Mouse (Mus musculus): ENCODE data around the gene Stat2.
"Not testable (repeated sequence)": the region's sequence is repeated elsewhere in the genome, so short reads cannot be mapped to it uniquely, and the experiment has no call there.

The Stat2 gene

GRCm38 (mm10) chr10:128297221-128297620 lies 26.9 kb downstream of the Stat2 start:
- peak in 1 of 2 experiments; percentile 81 for DNase-seq (ENCODE audit: inconsistent age in 2 of 2, low spot score in 1 of 2)

GRCm38 (mm10) chr10:128297622-128298021 lies 27.3 kb downstream of the Stat2 start:
- peak in 1 of 2 experiments; percentile 70 for DNase-seq (ENCODE audit: inconsistent age in 2 of 2, low spot score in 1 of 2)

- peak in 1 of 2 experiments; percentile 64 for DNase-seq (ENCODE audit: inconsistent age in 2 of 2, low spot score in 1 of 2)
Measured at GRCm38 (mm10) chr10:128298243-128298642, 27.9 kb downstream of the Stat2 start.

- no peak for DNase-seq (ENCODE audit: inconsistent age in 2 of 2, low spot score in 1 of 2)
Measured at GRCm38 (mm10) chr10:128298702-128299171, 28.4 kb downstream of the Stat2 start, which contains the start of gene Il23a. Il23a (minus strand) TSS chr10:128298752.

GRCm38 (mm10) chr10:128302357-128302756 lies 32.0 kb downstream of the Stat2 start:
- DNase-seq (ENCODE audit: inconsistent age in 2 of 2, low spot score in 1 of 2) = no peak

GRCm38 (mm10) chr10:128302785-128303125 lies 32.4 kb downstream of the Stat2 start:
- DNase-seq (ENCODE audit: inconsistent age in 2 of 2, low spot score in 1 of 2) = no peak

GRCm38 (mm10) chr10:128303126-128304021 lies 33.0 kb downstream of the Stat2 start, which contains the start of gene Pan2:
Pan2 (plus strand) TSS chr10:128303335.
- peak; percentile 99 to 100 for DNase-seq (ENCODE audit: inconsistent age in 2 of 2, low spot score in 1 of 2)

- DNase-seq (ENCODE audit: inconsistent age in 2 of 2, low spot score in 1 of 2) = no peak
Measured at GRCm38 (mm10) chr10:128309654-128310053, 39.3 kb downstream of the Stat2 start.

- peak; percentile 73 to 88 for DNase-seq (ENCODE audit: inconsistent age in 2 of 2, low spot score in 1 of 2)
Measured at GRCm38 (mm10) chr10:128310177-128310576, 39.8 kb downstream of the Stat2 start.

- DNase-seq (ENCODE audit: inconsistent age in 2 of 2, low spot score in 1 of 2) = no peak
Measured at GRCm38 (mm10) chr10:128310902-128311301, 40.5 kb downstream of the Stat2 start.

GRCm38 (mm10) chr10:128315578-128315977 lies 45.2 kb downstream of the Stat2 start:
- no peak for DNase-seq (ENCODE audit: inconsistent age in 2 of 2, low spot score in 1 of 2)

- DNase-seq (ENCODE audit: inconsistent age in 2 of 2, low spot score in 1 of 2) = no peak
Measured at GRCm38 (mm10) chr10:128321641-128322040, 51.3 kb downstream of the Stat2 start.

- DNase-seq (ENCODE audit: inconsistent age in 2 of 2, low spot score in 1 of 2) = peak; percentile 87 to 97
Measured at GRCm38 (mm10) chr10:128322141-128323108, 52.1 kb downstream of the Stat2 start, which contains the start of gene Cnpy2. Cnpy2 (plus strand) TSS chr10:128322459.

- no peak for DNase-seq (ENCODE audit: inconsistent age in 2 of 2, low spot score in 1 of 2)
Measured at GRCm38 (mm10) chr10:128323516-128323915, 53.2 kb downstream of the Stat2 start.

- DNase-seq (ENCODE audit: inconsistent age in 2 of 2, low spot score in 1 of 2) = no peak
Measured at GRCm38 (mm10) chr10:128326825-128327224, 56.5 kb downstream of the Stat2 start.

- no peak for DNase-seq (ENCODE audit: inconsistent age in 2 of 2, low spot score in 1 of 2)
Measured at GRCm38 (mm10) chr10:128327610-128328009, 57.3 kb downstream of the Stat2 start.

GRCm38 (mm10) chr10:128332358-128333249 lies 62.2 kb downstream of the Stat2 start:
- DNase-seq (ENCODE audit: inconsistent age in 2 of 2, low spot score in 1 of 2) = not testable (repeated sequence)

- DNase-seq (ENCODE audit: inconsistent age in 2 of 2, low spot score in 1 of 2) = peak; percentile 70 to 93
Measured at GRCm38 (mm10) chr10:128335582-128335981, 65.2 kb downstream of the Stat2 start.

GRCm38 (mm10) chr10:128336195-128336594 lies 65.8 kb downstream of the Stat2 start:
- no peak for DNase-seq (ENCODE audit: inconsistent age in 2 of 2, low spot score in 1 of 2)

GRCm38 (mm10) chr10:128336597-128336996 lies 66.2 kb downstream of the Stat2 start:
- DNase-seq (ENCODE audit: inconsistent age in 2 of 2, low spot score in 1 of 2) = no peak

Measured in adrenal gland, adult (tissue).